Mouse (Mus musculus) cortical plate, adult 2 months (tissue): ENCODE measurements at regions not wholly inside any gene's neighbourhood (a gene's known extent, or its start where the extent isn't known, plus 50 kb on each side); places are given as distances from the start of the nearest gene placed in this dataset.

Experiments
- H3K27ac ChIP-seq: fragments of 200-500 bp; 2 replicates; pipeline ENCODE4 v1.5.1; 2012; ENCODE audit warnings: low read length, control low read depth, inconsistent platforms; ENCODE audit not compliant: insufficient read depth
- H3K4me1 ChIP-seq: fragments of 200-500 bp; 2 replicates; pipeline ENCODE4 v1.6.1; 2011; ENCODE audit warnings: low read length; ENCODE audit not compliant: control insufficient read depth, insufficient read depth
- H3K4me3 ChIP-seq: fragments of 200-500 bp; 2 replicates; pipeline ENCODE4 v1.5.1; 2011; ENCODE audit warnings: mild to moderate bottlenecking, low read length, control low read depth; ENCODE audit not compliant: insufficient read depth
- CTCF ChIP-seq: fragments of 200-500 bp; IDR thresholded peaks from 2 replicates; pipeline ENCODE4 v1.5.1; 2011; ENCODE audit warnings: mild to moderate bottlenecking, control low read depth, low read length; ENCODE audit not compliant: insufficient read depth; ENCODE audit errors: extremely low read depth
- POLR2A ChIP-seq: fragments of 200-500 bp; IDR thresholded peaks from 2 replicates; pipeline ENCODE4 v1.6.1; 2011; ENCODE audit warnings: mild to moderate bottlenecking, low read length, control low read depth; ENCODE audit not compliant: insufficient read depth; ENCODE audit errors: extremely low read depth

DNA sequence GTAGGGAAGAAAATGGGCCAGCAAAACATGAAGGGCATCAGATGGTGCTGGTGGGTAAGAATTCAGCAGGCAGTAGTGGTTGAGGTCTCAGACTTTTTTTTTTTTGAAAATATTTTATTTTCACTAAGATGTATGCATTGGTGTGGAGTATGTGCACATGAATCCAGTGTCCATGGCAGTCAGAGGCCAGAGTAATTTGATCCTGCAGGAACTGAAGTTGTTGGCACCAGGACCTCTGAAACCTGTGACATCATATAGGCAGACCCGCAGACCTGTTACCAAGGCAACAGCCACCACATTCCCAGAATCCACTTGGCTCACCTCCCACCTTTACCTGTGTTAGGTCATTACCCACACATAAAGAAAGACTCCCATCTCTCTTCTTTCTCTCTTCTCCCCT, 207.2 kb upstream of the Megf9 start:
- no peaks in the 10 kb centered on the region for H3K4me1 ChIP-seq
- no peak for TF ChIP-seq CTCF
- TF ChIP-seq POLR2A = no peak
- no peak overlapping the region for H3K4me3 ChIP-seq
- H3K27ac ChIP-seq = no peak overlapping the region

DNA sequence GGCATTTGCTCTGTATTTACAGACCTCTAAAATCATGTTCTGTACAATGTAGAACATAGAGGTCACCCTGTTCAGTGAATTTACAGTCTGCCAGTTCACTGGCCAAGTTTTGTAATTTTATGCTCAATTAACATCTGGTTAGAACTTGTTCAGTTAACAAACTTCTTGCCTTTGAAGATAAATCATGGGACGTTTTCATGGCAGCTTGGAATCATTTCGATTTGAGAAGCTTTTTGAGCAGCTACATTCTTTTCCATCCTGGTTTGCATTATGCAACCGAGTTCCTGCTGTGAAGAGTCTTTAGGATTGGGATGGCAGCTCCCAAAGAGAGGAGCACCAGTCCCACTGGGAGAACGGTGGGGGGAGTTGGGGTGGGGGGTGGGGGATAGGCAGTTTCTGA, 206.3 kb upstream of the Megf9 start:
- no peak overlapping the region for H3K27ac ChIP-seq
- H3K4me3 ChIP-seq = no peak overlapping the region

DNA sequence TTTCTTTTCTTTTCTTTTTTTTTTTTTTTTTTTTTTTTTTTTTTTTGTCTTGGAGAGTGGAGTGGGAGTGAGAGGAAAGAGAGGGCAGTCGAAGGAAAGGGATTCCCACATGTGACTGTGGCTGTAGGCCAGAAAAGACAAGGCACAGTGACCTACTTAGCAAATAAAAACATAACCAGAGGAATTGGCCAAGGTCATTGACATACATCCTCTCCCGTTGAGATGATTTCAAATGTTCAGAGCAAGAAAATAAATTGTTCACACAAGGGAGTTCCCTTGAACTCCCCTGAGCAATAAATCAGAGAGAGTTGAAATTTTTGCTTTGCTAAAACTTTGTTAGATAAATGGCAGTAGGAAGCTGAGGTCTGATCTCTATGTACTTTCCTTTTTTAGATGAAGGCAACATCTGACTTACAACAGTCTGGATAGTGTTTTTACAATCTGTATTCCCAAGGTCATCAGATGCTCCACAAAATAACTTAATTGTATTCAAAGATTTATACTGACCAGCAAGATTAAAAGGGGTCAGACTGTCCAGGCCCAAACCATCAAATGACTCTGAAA, 174.4 kb upstream of the Megf9 start:
- TF ChIP-seq CTCF (no peak), POLR2A (no peak)
- Histone ChIP-seq H3K27ac (no peak overlapping the region), H3K4me1 (no peaks in the 10 kb centered on the region), H3K4me3 (no peak overlapping the region)

More for the DNA sequence above, 206.3 kb upstream of the Megf9 start:
- TF ChIP-seq POLR2A (no peak), CTCF (no peak)
- no peaks in the 10 kb centered on the region for H3K4me1 ChIP-seq

DNA sequence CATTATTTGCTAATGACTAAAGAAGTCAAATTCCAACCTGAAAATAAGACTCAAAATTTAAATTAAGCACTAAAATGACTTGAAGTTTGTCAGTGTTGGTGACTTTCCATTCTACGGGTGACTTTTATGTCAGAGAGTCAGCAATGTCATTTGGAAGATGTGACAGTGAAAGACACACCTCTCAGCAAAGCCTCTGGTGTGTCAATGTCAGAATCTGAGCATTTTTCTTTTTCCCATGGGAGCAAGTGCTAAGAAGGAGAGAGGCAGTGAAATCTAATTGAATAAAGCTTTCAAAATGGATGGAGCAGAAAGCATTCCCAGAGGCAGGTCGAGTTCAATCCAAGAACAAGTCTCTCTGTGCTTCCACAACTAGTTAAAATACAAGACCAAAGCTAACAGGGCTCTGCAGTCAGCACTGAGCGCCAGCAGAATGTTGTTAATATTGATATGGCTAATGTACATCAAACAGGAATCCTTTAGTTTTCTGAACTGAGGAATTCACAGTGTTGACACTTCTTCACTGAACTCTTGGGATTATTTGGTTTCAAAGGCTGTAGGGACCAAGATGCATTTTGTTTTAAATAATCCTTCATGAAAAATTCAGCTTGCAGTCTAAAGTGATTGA, 170.4 kb upstream of the Megf9 start:
- H3K27ac ChIP-seq = no peak overlapping the region
- H3K4me1 ChIP-seq = no peaks in the 10 kb centered on the region
- no peak overlapping the region for H3K4me3 ChIP-seq
- TF ChIP-seq CTCF = no peak
- TF ChIP-seq POLR2A = no peak

DNA sequence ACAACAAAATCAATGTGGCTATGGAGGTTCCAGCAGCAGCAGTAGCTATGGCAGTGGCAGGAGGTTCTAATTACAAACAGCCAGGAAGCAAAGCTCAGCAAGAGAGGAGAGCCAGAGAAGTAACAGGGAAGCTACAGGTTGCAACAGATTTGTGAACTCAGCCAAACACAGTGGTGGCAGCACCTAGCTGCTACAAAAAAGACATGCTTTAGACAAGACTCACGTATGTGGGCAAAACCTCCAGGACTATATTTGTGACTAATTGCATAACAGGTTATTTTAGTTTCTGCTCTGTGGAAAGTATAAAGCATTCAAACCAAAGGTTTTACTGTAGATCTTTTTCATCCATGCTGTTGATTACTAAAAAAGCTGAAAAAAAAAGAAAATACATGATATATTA, 166.1 kb upstream of the Megf9 start:
- no peaks in the 10 kb centered on the region for H3K4me1 ChIP-seq
- no peak overlapping the region for H3K27ac ChIP-seq
- H3K4me3 ChIP-seq = no peak overlapping the region
- TF ChIP-seq CTCF (no peak), POLR2A (no peak)

DNA sequence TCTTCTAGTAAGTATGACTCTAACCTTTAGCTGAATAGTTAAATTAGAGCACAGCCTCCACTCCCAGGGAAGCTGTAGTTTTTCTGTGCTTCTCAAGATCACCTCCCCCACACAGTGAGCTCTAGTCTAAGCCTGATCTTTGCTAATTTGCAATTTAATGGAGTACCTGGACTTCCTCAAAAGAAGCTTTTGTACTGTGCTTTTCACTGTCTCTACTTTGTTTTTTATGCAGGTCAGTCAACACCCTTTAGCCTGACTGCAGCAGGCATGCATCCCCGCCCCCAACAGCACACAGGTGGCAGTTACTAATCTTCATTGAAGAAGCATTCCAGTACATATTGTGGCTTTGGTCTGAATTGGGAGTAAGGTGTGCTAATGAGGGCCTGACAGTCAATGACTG, 129.4 kb upstream of the Megf9 start:
- Histone ChIP-seq H3K4me1 (no peaks in the 10 kb centered on the region), H3K4me3 (no peak overlapping the region), H3K27ac (no peak overlapping the region)
- TF ChIP-seq CTCF (no peak), POLR2A (no peak)

DNA sequence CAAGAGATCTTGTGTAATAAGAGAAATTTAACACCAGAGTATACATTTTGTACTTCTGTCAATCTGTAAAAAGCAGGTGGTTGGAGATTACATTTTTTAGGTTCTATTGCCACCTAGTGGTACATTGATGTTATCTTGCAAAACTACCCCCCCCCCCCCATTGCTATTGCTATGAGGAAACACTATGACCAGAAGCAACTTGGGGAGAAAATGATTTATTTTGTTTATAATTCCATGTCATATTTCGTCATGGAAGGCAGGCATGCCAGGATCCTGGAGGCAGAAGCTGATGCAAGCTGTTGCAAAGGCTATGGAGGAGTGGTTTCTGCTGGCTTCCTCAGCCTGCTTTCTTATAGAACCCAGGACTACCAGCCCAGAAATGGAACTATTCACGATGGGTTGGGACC, 86.6 kb upstream of the Megf9 start:
- peaks cover 4% of the 10 kb centered on the region; the same call in 1 of the 2 replicates for H3K4me1 ChIP-seq
- peak overlapping the region; percentile 84; the same call in 1 of the 2 replicates for H3K27ac ChIP-seq
- H3K4me3 ChIP-seq = no peak overlapping the region
- TF ChIP-seq CTCF = no peak
- TF ChIP-seq POLR2A = no peak

DNA sequence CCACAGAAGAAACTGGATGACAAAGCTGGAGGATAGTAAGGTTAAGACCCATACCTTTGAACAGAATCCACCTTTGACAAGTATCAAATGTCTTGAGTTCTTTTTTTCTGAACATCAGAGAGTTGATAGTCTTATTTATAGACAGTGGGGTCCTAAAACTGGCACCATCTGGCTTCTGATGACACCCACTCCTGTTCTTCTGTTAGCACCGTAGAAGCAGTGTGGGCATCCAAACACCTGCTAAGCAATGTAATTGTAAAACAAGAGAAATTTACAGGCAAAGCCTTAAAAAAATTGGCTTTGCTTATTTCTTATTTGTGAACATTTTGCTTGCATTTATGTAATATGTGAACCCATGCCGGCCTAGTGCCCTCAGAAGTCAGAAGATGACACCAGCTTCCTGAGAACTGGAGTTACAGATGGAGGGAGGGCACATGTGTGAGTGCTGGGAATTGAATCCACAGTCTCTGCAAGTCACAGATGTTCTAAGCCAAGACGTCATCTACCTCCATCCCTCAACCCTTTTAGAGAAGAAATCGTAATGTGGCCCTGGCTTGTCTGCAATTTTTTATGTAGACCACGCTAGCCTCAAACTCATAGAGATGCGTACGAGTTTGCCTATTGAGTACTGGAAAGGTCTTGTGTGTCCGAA, 85.0 kb upstream of the Megf9 start:
- Histone ChIP-seq H3K27ac (peak overlapping the region; percentile 92), H3K4me3 (no peak overlapping the region), H3K4me1 (peaks cover 4% of the 10 kb centered on the region; the same call in 1 of the 2 replicates)
- TF ChIP-seq CTCF = no peak
- no peak for TF ChIP-seq POLR2A

DNA sequence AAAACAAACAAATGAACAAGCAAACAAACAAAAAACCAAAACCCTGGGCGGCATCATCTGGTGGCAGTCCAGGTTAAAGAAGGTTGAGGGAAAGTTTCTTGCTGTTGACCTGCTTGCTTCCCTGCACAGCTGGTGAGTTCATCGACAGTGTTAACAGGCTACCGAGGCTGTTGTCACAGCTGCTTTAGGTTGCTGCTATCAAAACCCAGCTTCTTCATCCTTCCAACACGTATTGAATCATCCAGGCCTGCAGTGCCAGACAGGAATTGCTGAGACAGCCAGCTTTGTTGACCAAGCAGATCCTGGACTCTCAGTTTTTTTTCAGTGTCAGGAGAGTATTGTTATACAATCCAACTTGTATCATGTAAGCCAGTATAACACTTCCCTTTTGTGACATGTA, 81.0 kb upstream of the Megf9 start:
- Histone ChIP-seq H3K4me3 (no peak overlapping the region), H3K27ac (no peak overlapping the region), H3K4me1 (peaks cover 2% of the 10 kb centered on the region; the same call in 1 of the 2 replicates)
- no peak for TF ChIP-seq POLR2A
- no peak for TF ChIP-seq CTCF

DNA sequence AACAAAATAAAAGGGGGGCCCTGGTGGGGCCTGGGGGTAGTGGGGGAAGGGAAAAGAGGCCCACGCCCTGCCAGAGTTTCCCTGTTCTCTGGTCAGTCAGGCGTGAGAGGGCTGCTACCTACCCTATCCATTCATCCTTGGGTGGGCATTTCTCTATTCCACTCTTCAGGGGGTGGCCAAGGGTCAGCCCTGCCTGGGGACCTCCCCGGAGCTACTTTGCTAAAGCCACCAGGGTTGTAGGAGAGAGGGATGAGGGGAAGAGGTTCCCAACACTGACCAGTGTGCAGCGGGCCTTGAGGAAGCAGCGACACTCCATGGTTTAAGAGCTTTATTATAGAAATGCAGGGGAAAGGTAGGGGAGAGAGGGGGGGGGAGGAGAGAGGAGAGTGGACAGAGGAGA, 79.6 kb upstream of the Megf9 start:
- no peaks in the 10 kb centered on the region for H3K4me1 ChIP-seq
- H3K4me3 ChIP-seq = no peak overlapping the region
- no peak for TF ChIP-seq CTCF
- H3K27ac ChIP-seq = no peak overlapping the region
